Comparison of ENCODE assay signal across 29 mouse cellular contexts in the genomic region with DNA sequence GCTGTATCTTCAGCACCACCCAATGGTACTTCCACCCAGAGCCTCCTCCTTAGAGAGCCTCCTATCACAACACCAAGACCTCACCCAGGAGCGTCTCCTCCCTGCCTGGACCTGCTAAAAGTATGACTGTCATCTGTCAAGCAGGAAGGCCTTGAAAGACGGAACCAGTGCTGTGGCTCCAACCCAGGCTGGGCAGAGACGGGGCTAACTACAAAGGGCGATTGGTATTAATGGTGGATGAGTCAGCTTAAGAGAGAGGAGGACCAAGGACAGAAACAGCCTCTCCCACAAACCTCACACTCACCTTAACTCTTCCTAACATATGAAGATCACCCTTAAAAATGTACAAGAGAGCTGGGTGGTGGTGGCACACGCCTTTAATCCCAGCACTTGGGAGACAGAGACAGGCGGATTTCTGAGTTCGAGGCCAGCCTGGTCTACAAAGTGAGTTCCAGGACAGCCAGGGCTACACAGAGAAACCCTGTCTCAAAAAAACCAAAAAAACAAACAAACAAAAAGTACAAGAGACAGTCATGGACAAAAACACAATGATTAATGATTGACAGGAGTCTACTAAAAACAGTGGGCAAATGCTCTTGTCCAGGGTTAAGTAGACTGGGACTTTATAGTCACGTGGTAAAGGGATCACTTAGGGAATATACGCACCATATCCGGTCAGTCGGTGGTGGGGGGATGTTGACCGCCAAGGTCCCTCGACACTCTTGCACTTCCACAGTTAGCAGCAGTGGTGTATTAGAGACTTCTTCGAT. TPM values are rescaled to one million over a fixed set of nuclear protein-coding genes. Genes with fewer than 3 reads are reported as not detected.
DNase-seq lines count a peak whose midpoint lies in the region; ATAC-seq and TF ChIP-seq lines count a peak whose summit lies in the region.
"Had no signal": no experiment of that assay in that cellular context is flagged by ENCODE, and none has a peak within 500 bp of the region (broad histone marks: within the 10 kb centered on the region; RNA-seq: fewer than 3 reads in every experiment).

No protein-coding gene starts in this region.

- peak overlapping the region; percentile 39; the same call in 1 of the 2 replicates for H3K27ac ChIP-seq in heart, embryonic 13.5 days (replicated peaks)
- no peak overlapping the region for H3K27ac ChIP-seq in heart, embryonic 11.5 days (ENCODE audit: low read depth, low read length)
- 0 out of 2 replicates have a peak overlapping the region, but pooled peaks have one; percentile 2 for H3K27ac ChIP-seq in liver, postnatal 0 days (ENCODE audit: low read depth)
- H3K27ac ChIP-seq in liver, embryonic 11.5 days (ENCODE audit: low read depth, low read length), result no peak overlapping the region
- H3K27ac ChIP-seq in forebrain, embryonic 12.5 days, result no peak overlapping the region
- H3K27ac ChIP-seq: embryonic facial prominence, embryonic 10.5 days; embryonic facial prominence, embryonic 13.5 days; forebrain, embryonic 15.5 days; heart, adult 2 months; hindbrain, embryonic 10.5 days; hindbrain, embryonic 13.5 days; hindbrain, postnatal 0 days had no signal

- peaks cover 61% of the 10 kb centered on the region for H3K36me3 ChIP-seq in heart, embryonic 13.5 days
- peaks cover 17% of the 10 kb centered on the region for H3K36me3 ChIP-seq in heart, embryonic 11.5 days (ENCODE audit: control insufficient read depth, insufficient read depth, low read length)
- peaks cover 37% of the 10 kb centered on the region for H3K36me3 ChIP-seq in liver, postnatal 0 days (replicated peaks; ENCODE audit: insufficient read depth, low read length)
- H3K36me3 ChIP-seq in liver, embryonic 11.5 days (ENCODE audit: control insufficient read depth, insufficient read depth, low read length), result peaks cover 2% of the 10 kb centered on the region
- H3K36me3 ChIP-seq in forebrain, embryonic 12.5 days (replicated peaks), result peaks cover 15% of the 10 kb centered on the region

- no peak for TF ChIP-seq EP300 in liver, postnatal 0 days (IDR thresholded peaks at IDR 0.05; ENCODE audit: low read depth)

- H3K4me1 ChIP-seq in heart, embryonic 13.5 days, result peaks cover 22% of the 10 kb centered on the region
- H3K4me1 ChIP-seq in heart, embryonic 11.5 days (ENCODE audit: control insufficient read depth, insufficient read depth, low read length), result peaks cover 18% of the 10 kb centered on the region
- H3K4me1 ChIP-seq in liver, postnatal 0 days (ENCODE audit: insufficient read depth), result peaks cover 12% of the 10 kb centered on the region
- peaks cover 20% of the 10 kb centered on the region for H3K4me1 ChIP-seq in liver, embryonic 11.5 days (replicated peaks; ENCODE audit: control insufficient read depth, insufficient read depth, low read length)
- peaks cover 2% of the 10 kb centered on the region; the same call in 1 of the 2 replicates for H3K4me1 ChIP-seq in forebrain, embryonic 12.5 days
- H3K4me1 ChIP-seq: forebrain, embryonic 15.5 days had no signal

- H3K4me2 ChIP-seq in heart, embryonic 13.5 days, result no peak overlapping the region
- no peak overlapping the region for H3K4me2 ChIP-seq in heart, embryonic 11.5 days
- no peak overlapping the region for H3K4me2 ChIP-seq in liver, postnatal 0 days (ENCODE audit: low read depth, low read length)
- H3K4me2 ChIP-seq in liver, embryonic 11.5 days, result no peak overlapping the region
- H3K4me2 ChIP-seq in forebrain, embryonic 12.5 days, result no peak overlapping the region
- H3K4me2 ChIP-seq: embryonic facial prominence, embryonic 13.5 days; forebrain, embryonic 15.5 days; hindbrain, embryonic 13.5 days had no signal

- DNase-seq in adrenal gland, adult (ENCODE audit: inconsistent age in 2 of 2, low spot score in 1 of 2), result peak; percentile 71 to 84
- no peak for DNase-seq in adrenal gland, adult 18-20 months (ENCODE audit: low spot score in 2 of 2)
- DNase-seq in liver, postnatal 0 days, result no peak
- no peak for DNase-seq in liver, embryonic 11.5 days (ENCODE audit: low spot score)
- peak; percentile 63 to 65 for DNase-seq in adrenal gland, postnatal 36 days
- DNase-seq: cerebellum, adult 11-12 months; cerebellum, adult 8-10 months; cerebellum, postnatal 10 days; cerebellum, postnatal 36 days; embryo, embryonic 11 days; gastrocnemius, postnatal 25 days; heart, adult 2 months; heart, postnatal 10 days; heart, postnatal 36 days; kidney, adult 18-20 months; kidney, adult 9 months had no signal

- no peak for TF ChIP-seq CTCF in liver, postnatal 0 days (IDR thresholded peaks at IDR 0.05; ENCODE audit: low read depth)

- 84% methylated on average over 14 of the region's 14 CpGs for WGBS in heart, embryonic 13.5 days
- 87% methylated on average over 14 of the region's 14 CpGs for WGBS in heart, embryonic 11.5 days (ENCODE audit: insufficient replicate concordance)
- 78% methylated on average over 14 of the region's 14 CpGs for WGBS in liver, postnatal 0 days (ENCODE audit: insufficient replicate concordance)
- WGBS in liver, embryonic 11.5 days, result 88% methylated on average over 14 of the region's 14 CpGs
- 91% methylated on average over 14 of the region's 14 CpGs for WGBS in forebrain, embryonic 12.5 days

- H3K27me3 ChIP-seq in heart, embryonic 13.5 days (replicated peaks), result no peaks in the 10 kb centered on the region
- H3K27me3 ChIP-seq in heart, embryonic 11.5 days (ENCODE audit: control insufficient read depth, insufficient read depth, low read length), result no peaks in the 10 kb centered on the region; the same call in 1 of the 2 replicates
- no peaks in the 10 kb centered on the region for H3K27me3 ChIP-seq in liver, postnatal 0 days (ENCODE audit: insufficient read depth, low read length)
- H3K27me3 ChIP-seq in liver, embryonic 11.5 days (replicated peaks; ENCODE audit: control insufficient read depth, insufficient read depth, low read length), result no peaks in the 10 kb centered on the region
- H3K27me3 ChIP-seq in forebrain, embryonic 12.5 days, result no peaks in the 10 kb centered on the region
- H3K27me3 ChIP-seq: embryonic facial prominence, embryonic 13.5 days; forebrain, embryonic 15.5 days; hindbrain, embryonic 13.5 days had no signal

- no peak overlapping the region for H3K4me3 ChIP-seq in heart, embryonic 13.5 days
- no peak overlapping the region for H3K4me3 ChIP-seq in heart, embryonic 11.5 days (ENCODE audit: low read depth, low read length)
- H3K4me3 ChIP-seq in liver, postnatal 0 days (ENCODE audit: low read depth, low read length), result no peak overlapping the region
- H3K4me3 ChIP-seq in liver, embryonic 11.5 days (ENCODE audit: low read depth, low read length), result no peak overlapping the region
- H3K4me3 ChIP-seq in forebrain, embryonic 12.5 days (replicated peaks), result no peak overlapping the region
- H3K4me3 ChIP-seq: embryonic facial prominence, embryonic 10.5 days; embryonic facial prominence, embryonic 13.5 days; erythroblast, embryonic 14.5 days; forebrain, embryonic 15.5 days; heart, adult 2 months; hindbrain, embryonic 10.5 days; hindbrain, embryonic 13.5 days had no signal

- no peak for ATAC-seq in heart, embryonic 13.5 days (ENCODE audit: extremely low read depth, insufficient number of reproducible peaks, low FRiP score, low TSS enrichment)
- ATAC-seq in heart, embryonic 11.5 days (replicated peaks; ENCODE audit: insufficient number of reproducible peaks, low FRiP score, low TSS enrichment), result no peak
- ATAC-seq in liver, postnatal 0 days, result no peak
- no peak for ATAC-seq in liver, embryonic 11.5 days (replicated peaks; ENCODE audit: low FRiP score)
- no peak for ATAC-seq in forebrain, embryonic 12.5 days (ENCODE audit: low FRiP score)
- ATAC-seq: activated CD4-positive, CD25-positive, alpha-beta regulatory T cell, adult 4 months; forebrain, embryonic 15.5 days; hindbrain, postnatal 0 days; inflammation-experienced regulatory T-cells, adult 6 months; intestine, embryonic 16.5 days had no signal

- no peak overlapping the region for H3K9ac ChIP-seq in heart, embryonic 13.5 days
- no peak overlapping the region for H3K9ac ChIP-seq in heart, embryonic 11.5 days (ENCODE audit: low read depth, low read length)
- H3K9ac ChIP-seq in liver, postnatal 0 days (replicated peaks), result no peak overlapping the region
- no peak overlapping the region for H3K9ac ChIP-seq in liver, embryonic 11.5 days (ENCODE audit: low read depth, low read length)
- H3K9ac ChIP-seq in forebrain, embryonic 12.5 days, result no peak overlapping the region
- H3K9ac ChIP-seq: embryonic facial prominence, embryonic 13.5 days; forebrain, embryonic 15.5 days; hindbrain, embryonic 13.5 days had no signal

- H3K9me3 ChIP-seq in heart, embryonic 13.5 days, result no peaks in the 10 kb centered on the region
- H3K9me3 ChIP-seq in heart, embryonic 11.5 days (replicated peaks; ENCODE audit: control insufficient read depth, low read length), result peaks cover 4% of the 10 kb centered on the region; the same call in 1 of the 2 replicates
- no peaks in the 10 kb centered on the region for H3K9me3 ChIP-seq in liver, postnatal 0 days (ENCODE audit: low read length)
- H3K9me3 ChIP-seq in liver, embryonic 11.5 days (ENCODE audit: control insufficient read depth, low read length), result peaks cover 3% of the 10 kb centered on the region; the same call in 1 of the 2 replicates
- H3K9me3 ChIP-seq in forebrain, embryonic 12.5 days, result no peaks in the 10 kb centered on the region
- H3K9me3 ChIP-seq: embryonic facial prominence, embryonic 10.5 days; embryonic facial prominence, embryonic 13.5 days; forebrain, embryonic 15.5 days; hindbrain, embryonic 10.5 days; hindbrain, embryonic 13.5 days had no signal

RNA-seq across cellular contexts. Expression of a gene that starts 23.8 kb away (rescaled TPM):
- 100 to 1,000 TPM in 1 of 2 experiments, 10 to 100 TPM in 1; 74.1 to 154 TPM for total RNA-seq in adrenal gland, adult 18-20 months (2021)
- 3.9 and 4.3 TPM in 2 replicates for polyA plus RNA-seq in heart, embryonic 13.5 days (2015; fragmentation: Nextera tagmentation; extraction: Ambion mirVana)
- 3.7 and 4.4 TPM in 2 replicates for polyA plus RNA-seq in heart, embryonic 11.5 days (2014; fragmentation: Nextera tagmentation; extraction: Ambion mirVana)
- 1.9 and 2.9 TPM in 2 replicates for polyA plus RNA-seq in liver, postnatal 0 days (2015; fragmentation: Nextera tagmentation; extraction: Ambion mirVana)
- polyA plus RNA-seq in liver, embryonic 11.5 days (2014; fragmentation: Nextera tagmentation; extraction: Ambion mirVana), result 6.3 and 7.5 TPM in 2 replicates
- 100 to 1,000 TPM; 121 to 160 TPM for total RNA-seq in adrenal gland, postnatal 36 days (2021)
- 6.6 and 8.6 TPM in 2 replicates for polyA plus RNA-seq in forebrain, embryonic 12.5 days (2016; fragmentation: Nextera tagmentation; extraction: Ambion mirVana)

Comparison
In these comparisons a context has a peak if more than half of its experiments do, and no peak if none do; other contexts are left out.
1. DNase-seq: peak in adrenal gland, adult (2 of 2) and adrenal gland, postnatal 36 days (2 of 2); none in adrenal gland, adult 18-20 months (0 of 2), liver, postnatal 0 days (single experiment) and liver, embryonic 11.5 days (single experiment).
2. H3K27ac ChIP-seq: peak in heart, embryonic 13.5 days (single experiment) and liver, postnatal 0 days (single experiment); none in heart, embryonic 11.5 days (single experiment), liver, embryonic 11.5 days (single experiment) and forebrain, embryonic 12.5 days (single experiment).